Mouse (Mus musculus) C2C12 (cell line): ENCODE data around the gene Cep57l1.

ENCODE experiments used
- CEBPB ChIP-seq: IDR thresholded peaks from one replicate; pipeline ENCODE4 v1.6.1; 2011; ENCODE audit warnings: low read depth, mild to moderate bottlenecking, control low read depth, moderate library complexity
- CTCF ChIP-seq: IDR thresholded peaks from one replicate; pipeline ENCODE4 v1.5.1; 2011; ENCODE audit not compliant: control insufficient read depth, insufficient read depth, insufficient read length
- MAX ChIP-seq: IDR thresholded peaks from one replicate; pipeline ENCODE4 v1.6.1; 2011; ENCODE audit warnings: mild to moderate bottlenecking, control low read depth
- MYOD1 ChIP-seq: IDR thresholded peaks from one replicate; pipeline ENCODE4 v1.6.1; 2011; ENCODE audit warnings: low read depth; ENCODE audit not compliant: control insufficient read depth, insufficient read length
- MYOG ChIP-seq: IDR thresholded peaks from one replicate; pipeline ENCODE4 v1.6.1; 2011; ENCODE audit not compliant: control insufficient read depth, insufficient read length; ENCODE audit errors: extremely low read depth
- USF1 ChIP-seq: IDR thresholded peaks from one replicate; pipeline ENCODE4 v1.6.1; 2011; ENCODE audit warnings: low read depth, mild to moderate bottlenecking, control low read depth, moderate library complexity

DNA sequence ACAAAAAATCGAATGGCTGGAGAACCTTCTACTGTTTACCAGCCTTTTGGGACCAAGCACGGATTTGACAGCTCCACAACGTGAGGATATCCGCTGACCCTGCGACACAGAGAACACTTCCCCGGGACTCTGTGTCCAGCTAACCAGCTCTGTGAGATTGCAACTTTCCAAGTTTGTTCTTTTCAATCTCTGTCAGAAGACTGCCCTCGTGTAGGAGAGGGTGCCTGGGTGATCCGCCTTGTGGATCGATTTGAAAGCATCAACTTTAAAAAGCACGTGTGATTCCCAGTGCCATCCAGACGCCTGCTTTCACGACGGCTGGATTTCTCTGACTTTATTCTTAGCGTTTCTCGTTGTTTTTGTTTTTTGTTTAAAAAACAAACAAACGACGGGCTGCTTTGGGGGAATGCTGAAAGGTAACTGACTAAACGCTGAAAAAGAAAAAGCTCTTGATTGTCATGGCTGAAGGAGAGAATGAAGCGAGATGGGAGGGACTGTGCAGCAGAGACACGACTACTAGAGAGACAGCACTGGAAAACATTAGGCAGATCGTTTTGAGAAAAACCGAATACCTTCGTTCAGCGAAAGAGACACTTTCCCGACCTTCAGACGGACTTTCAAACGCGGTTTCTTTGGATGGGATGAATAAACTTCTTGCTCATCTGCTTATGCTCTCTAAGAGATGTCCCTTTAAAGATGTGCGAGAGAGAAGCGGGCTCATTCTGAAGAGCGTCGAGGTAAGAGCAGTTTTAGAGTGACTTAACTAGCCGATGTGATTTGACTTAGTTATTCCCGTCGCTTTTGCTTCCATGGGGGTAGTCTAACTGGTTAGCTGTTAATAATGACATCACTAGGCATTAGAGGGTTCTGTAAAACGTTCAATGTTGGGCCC lies 1.1 kb upstream of the Cep57l1 start:
- TF ChIP-seq CTCF (no peak), USF1 (no peak), CEBPB (no peak), MYOD1 (no peak), MAX (no peak), MYOG (no peak)
